Mouse (Mus musculus): ENCODE results near the gene Slc12a8. TPM values are rescaled to one million over a fixed set of nuclear protein-coding genes. Genes with fewer than 3 reads are reported as not detected.

Gene Slc12a8
- polyA plus RNA-seq, 1 experiment from 2014 or later = 0.54 TPM

GRCm38 (mm10) chr16:33576271-33577189 is 59.4 kb downstream of the Slc12a8 start:
- 75% methylated on average over 36 of the region's 36 CpGs for WGBS
- H3K4me3 ChIP-seq (ENCODE audit: low read depth, low read length) = no peak overlapping the region

GRCm38 (mm10) chr16:33578462-33578861 is 61.3 kb downstream of the Slc12a8 start:
- no peak for ATAC-seq (ENCODE audit: low read depth)
- no peak overlapping the region for H3K9ac ChIP-seq (replicated peaks; ENCODE audit: low read depth, low read length)
- no peak overlapping the region for H3K4me2 ChIP-seq (ENCODE audit: low read depth, low read length)
- no peaks in the 10 kb centered on the region for H3K27me3 ChIP-seq (ENCODE audit: control insufficient read depth, insufficient read depth, low read length)
- 94% methylated on average over 3 of the region's 3 CpGs for WGBS
- H3K36me3 ChIP-seq (ENCODE audit: control insufficient read depth, insufficient read depth, low read length) = no peaks in the 10 kb centered on the region
- no peak overlapping the region for H3K4me3 ChIP-seq (ENCODE audit: low read depth, low read length)
- H3K9me3 ChIP-seq (ENCODE audit: control insufficient read depth, low read length) = no peaks in the 10 kb centered on the region
- 0 out of 2 replicates have a peak, but pooled peaks cover under 1% of the 10 kb centered on the region for H3K4me1 ChIP-seq (ENCODE audit: control insufficient read depth, insufficient read depth, low read length)
- H3K27ac ChIP-seq (ENCODE audit: low read depth, low read length) = no peak overlapping the region

More at GRCm38 (mm10) chr16:33576271-33577189, 59.4 kb downstream of the Slc12a8 start:
- Histone ChIP-seq H3K9ac (replicated peaks; ENCODE audit: low read depth, low read length) (no peak overlapping the region), H3K4me2 (ENCODE audit: low read depth, low read length) (no peak overlapping the region), H3K9me3 (ENCODE audit: control insufficient read depth, low read length) (no peaks in the 10 kb centered on the region), H3K36me3 (ENCODE audit: control insufficient read depth, insufficient read depth, low read length) (no peaks in the 10 kb centered on the region), H3K27ac (ENCODE audit: low read depth, low read length) (no peak overlapping the region), H3K4me1 (ENCODE audit: control insufficient read depth, insufficient read depth, low read length) (no peaks in the 10 kb centered on the region), H3K27me3 (ENCODE audit: control insufficient read depth, insufficient read depth, low read length) (no peaks in the 10 kb centered on the region)
- ATAC-seq (ENCODE audit: low read depth) = no peak

- H3K27me3 ChIP-seq (ENCODE audit: control insufficient read depth, insufficient read depth, low read length) = no peaks in the 10 kb centered on the region
- H3K4me1 ChIP-seq (ENCODE audit: control insufficient read depth, insufficient read depth, low read length) = 0 out of 2 replicates have a peak, but pooled peaks cover 2% of the 10 kb centered on the region
- no peaks in the 10 kb centered on the region for H3K9me3 ChIP-seq (ENCODE audit: control insufficient read depth, low read length)
- no peak overlapping the region for H3K4me3 ChIP-seq (ENCODE audit: low read depth, low read length)
- ATAC-seq (ENCODE audit: low read depth) = peak; percentile 15; the same call in 1 of the 2 replicates
- peak overlapping the region; percentile 30; the same call in 1 of the 2 replicates for H3K27ac ChIP-seq (ENCODE audit: low read depth, low read length)
- 81% methylated on average over 2 of the region's 2 CpGs for WGBS
- no peaks in the 10 kb centered on the region for H3K36me3 ChIP-seq (ENCODE audit: control insufficient read depth, insufficient read depth, low read length)
- no peak overlapping the region for H3K9ac ChIP-seq (replicated peaks; ENCODE audit: low read depth, low read length)
- H3K4me2 ChIP-seq (ENCODE audit: low read depth, low read length) = no peak overlapping the region
These were observed 63.2 kb downstream of the Slc12a8 start for GRCm38 (mm10) chr16:33580331-33580730.

GRCm38 (mm10) chr16:33580736-33581241 is 63.7 kb downstream of the Slc12a8 start:
- Histone ChIP-seq H3K4me3 (ENCODE audit: low read depth, low read length) (no peak overlapping the region), H3K36me3 (ENCODE audit: control insufficient read depth, insufficient read depth, low read length) (no peaks in the 10 kb centered on the region), H3K4me1 (ENCODE audit: control insufficient read depth, insufficient read depth, low read length) (0 out of 2 replicates have a peak, but pooled peaks cover 2% of the 10 kb centered on the region), H3K27ac (ENCODE audit: low read depth, low read length) (peak overlapping the region; percentile 57), H3K9ac (replicated peaks; ENCODE audit: low read depth, low read length) (no peak overlapping the region), H3K4me2 (ENCODE audit: low read depth, low read length) (no peak overlapping the region), H3K9me3 (ENCODE audit: control insufficient read depth, low read length) (no peaks in the 10 kb centered on the region), H3K27me3 (ENCODE audit: control insufficient read depth, insufficient read depth, low read length) (no peaks in the 10 kb centered on the region)
- peak; percentile 82 for ATAC-seq (ENCODE audit: low read depth)

- H3K4me2 ChIP-seq (ENCODE audit: low read depth, low read length) = no peak overlapping the region
- WGBS = 48% methylated on average over 4 of the region's 4 CpGs
These were observed 64.6 kb downstream of the Slc12a8 start for GRCm38 (mm10) chr16:33581661-33582099.

GRCm38 (mm10) chr16:33582495-33582894 is 65.4 kb downstream of the Slc12a8 start:
- Histone ChIP-seq H3K27ac (ENCODE audit: low read depth, low read length) (no peak overlapping the region), H3K27me3 (ENCODE audit: control insufficient read depth, insufficient read depth, low read length) (no peaks in the 10 kb centered on the region), H3K36me3 (ENCODE audit: control insufficient read depth, insufficient read depth, low read length) (no peaks in the 10 kb centered on the region), H3K9me3 (ENCODE audit: control insufficient read depth, low read length) (no peaks in the 10 kb centered on the region), H3K4me1 (ENCODE audit: control insufficient read depth, insufficient read depth, low read length) (0 out of 2 replicates have a peak, but pooled peaks cover 2% of the 10 kb centered on the region), H3K4me2 (ENCODE audit: low read depth, low read length) (no peak overlapping the region), H3K4me3 (ENCODE audit: low read depth, low read length) (no peak overlapping the region), H3K9ac (replicated peaks; ENCODE audit: low read depth, low read length) (no peak overlapping the region)
- 97% methylated on average over 8 of the region's 8 CpGs for WGBS
- ATAC-seq (ENCODE audit: low read depth) = no peak

More at GRCm38 (mm10) chr16:33581661-33582099, 64.6 kb downstream of the Slc12a8 start:
- no peak overlapping the region for H3K9ac ChIP-seq (replicated peaks; ENCODE audit: low read depth, low read length)
- H3K36me3 ChIP-seq (ENCODE audit: control insufficient read depth, insufficient read depth, low read length) = no peaks in the 10 kb centered on the region
- ATAC-seq (ENCODE audit: low read depth) = no peak
- no peaks in the 10 kb centered on the region for H3K9me3 ChIP-seq (ENCODE audit: control insufficient read depth, low read length)
- no peak overlapping the region for H3K27ac ChIP-seq (ENCODE audit: low read depth, low read length)
- 0 out of 2 replicates have a peak, but pooled peaks cover 2% of the 10 kb centered on the region for H3K4me1 ChIP-seq (ENCODE audit: control insufficient read depth, insufficient read depth, low read length)
- H3K27me3 ChIP-seq (ENCODE audit: control insufficient read depth, insufficient read depth, low read length) = no peaks in the 10 kb centered on the region
- H3K4me3 ChIP-seq (ENCODE audit: low read depth, low read length) = no peak overlapping the region

GRCm38 (mm10) chr16:33583333-33583732 is 66.2 kb downstream of the Slc12a8 start:
- Histone ChIP-seq H3K36me3 (ENCODE audit: control insufficient read depth, insufficient read depth, low read length) (no peaks in the 10 kb centered on the region), H3K27ac (ENCODE audit: low read depth, low read length) (no peak overlapping the region), H3K4me1 (ENCODE audit: control insufficient read depth, insufficient read depth, low read length) (0 out of 2 replicates have a peak, but pooled peaks cover 2% of the 10 kb centered on the region), H3K4me3 (ENCODE audit: low read depth, low read length) (no peak overlapping the region), H3K4me2 (ENCODE audit: low read depth, low read length) (no peak overlapping the region), H3K27me3 (ENCODE audit: control insufficient read depth, insufficient read depth, low read length) (no peaks in the 10 kb centered on the region), H3K9me3 (ENCODE audit: control insufficient read depth, low read length) (no peaks in the 10 kb centered on the region), H3K9ac (replicated peaks; ENCODE audit: low read depth, low read length) (no peak overlapping the region)
- ATAC-seq (ENCODE audit: low read depth) = no peak
- WGBS = 57% methylated on average over 3 of the region's 3 CpGs

GRCm38 (mm10) chr16:33583881-33584454 is 66.8 kb downstream of the Slc12a8 start:
- Histone ChIP-seq H3K36me3 (ENCODE audit: control insufficient read depth, insufficient read depth, low read length) (no peaks in the 10 kb centered on the region), H3K4me2 (ENCODE audit: low read depth, low read length) (peak overlapping the region; percentile 4), H3K9me3 (ENCODE audit: control insufficient read depth, low read length) (no peaks in the 10 kb centered on the region), H3K27ac (ENCODE audit: low read depth, low read length) (no peak overlapping the region), H3K4me3 (ENCODE audit: low read depth, low read length) (no peak overlapping the region), H3K27me3 (ENCODE audit: control insufficient read depth, insufficient read depth, low read length) (no peaks in the 10 kb centered on the region), H3K4me1 (ENCODE audit: control insufficient read depth, insufficient read depth, low read length) (0 out of 2 replicates have a peak, but pooled peaks cover 2% of the 10 kb centered on the region), H3K9ac (replicated peaks; ENCODE audit: low read depth, low read length) (no peak overlapping the region)
- 41% methylated on average over 18 of the region's 19 CpGs for WGBS
- peak; percentile 2; the same call in 1 of the 2 replicates for ATAC-seq (ENCODE audit: low read depth)
